Mouse (Mus musculus) heart, adult 18-20 months (tissue): Measurements from ENCODE around the gene Rnf157. TPM values are rescaled to one million over a fixed set of nuclear protein-coding genes. Genes with fewer than 3 reads are reported as not detected.

Experiments
- DNase-seq, 2 experiments: peaks; one replicate each; pipeline ENCODE4 v3.0.0; 2021 to 2022; ENCODE audit warnings: mixed read lengths in 1 of 2
- total RNA-seq, 2 experiments: library from RNA; stranded (reverse); gene quantifications; 2 replicates each; pipeline ENCODE4 v1.2.3; 2021

Gene Rnf157
- total RNA-seq, 2 experiments from 2014 or later: 5.8 to 7.2 TPM

- no peak for DNase-seq
Observed at GRCm38 (mm10) chr11:116336393-116336792, 76.4 kb downstream of the Rnf157 start.

- peak; percentile 96 to 97 for DNase-seq
Observed at GRCm38 (mm10) chr11:116335244-116336036, 77.4 kb downstream of the Rnf157 start, which contains the start of gene Foxj1. Gene Foxj1 (minus strand): TSS chr11:116335399.

GRCm38 (mm10) chr11:116334417-116334782 lies 78.4 kb downstream of the Rnf157 start:
- DNase-seq: no peak

- no peak for DNase-seq
Observed at GRCm38 (mm10) chr11:116333526-116334416, 79.1 kb downstream of the Rnf157 start.

GRCm38 (mm10) chr11:116332983-116333270 lies 79.9 kb downstream of the Rnf157 start:
- no peak for DNase-seq

- DNase-seq: no peak
Observed at GRCm38 (mm10) chr11:116332232-116332982, 80.4 kb downstream of the Rnf157 start.

GRCm38 (mm10) chr11:116330211-116330518 lies 82.7 kb downstream of the Rnf157 start:
- DNase-seq: no peak

- no peak for DNase-seq
Observed at GRCm38 (mm10) chr11:116329314-116330210, 83.3 kb downstream of the Rnf157 start.

- DNase-seq: no peak
Observed at GRCm38 (mm10) chr11:116326963-116327603, 85.7 kb downstream of the Rnf157 start.

- DNase-seq: peak; percentile 86 to 95
Observed at GRCm38 (mm10) chr11:116318719-116319659, 93.8 kb downstream of the Rnf157 start.

- no peak for DNase-seq
Observed at GRCm38 (mm10) chr11:116312359-116312758, 100.5 kb downstream of the Rnf157 start.

- no peak for DNase-seq
Observed at GRCm38 (mm10) chr11:116311169-116311568, 101.7 kb downstream of the Rnf157 start.

GRCm38 (mm10) chr11:116309601-116310000 lies 103.2 kb downstream of the Rnf157 start:
- no peak for DNase-seq

GRCm38 (mm10) chr11:116307762-116308531 lies 104.9 kb downstream of the Rnf157 start:
- DNase-seq: no peak

GRCm38 (mm10) chr11:116307019-116307725 lies 105.7 kb downstream of the Rnf157 start, which contains the start of gene Exoc7:
Gene Exoc7 (minus strand): TSS chr11:116307233.
- no peak for DNase-seq

- DNase-seq: peak; percentile 93 to 97
Observed at GRCm38 (mm10) chr11:116306126-116306982, 106.5 kb downstream of the Rnf157 start.

GRCm38 (mm10) chr11:116305423-116305822 lies 107.4 kb downstream of the Rnf157 start:
- DNase-seq: no peak
